In the genomic region with DNA sequence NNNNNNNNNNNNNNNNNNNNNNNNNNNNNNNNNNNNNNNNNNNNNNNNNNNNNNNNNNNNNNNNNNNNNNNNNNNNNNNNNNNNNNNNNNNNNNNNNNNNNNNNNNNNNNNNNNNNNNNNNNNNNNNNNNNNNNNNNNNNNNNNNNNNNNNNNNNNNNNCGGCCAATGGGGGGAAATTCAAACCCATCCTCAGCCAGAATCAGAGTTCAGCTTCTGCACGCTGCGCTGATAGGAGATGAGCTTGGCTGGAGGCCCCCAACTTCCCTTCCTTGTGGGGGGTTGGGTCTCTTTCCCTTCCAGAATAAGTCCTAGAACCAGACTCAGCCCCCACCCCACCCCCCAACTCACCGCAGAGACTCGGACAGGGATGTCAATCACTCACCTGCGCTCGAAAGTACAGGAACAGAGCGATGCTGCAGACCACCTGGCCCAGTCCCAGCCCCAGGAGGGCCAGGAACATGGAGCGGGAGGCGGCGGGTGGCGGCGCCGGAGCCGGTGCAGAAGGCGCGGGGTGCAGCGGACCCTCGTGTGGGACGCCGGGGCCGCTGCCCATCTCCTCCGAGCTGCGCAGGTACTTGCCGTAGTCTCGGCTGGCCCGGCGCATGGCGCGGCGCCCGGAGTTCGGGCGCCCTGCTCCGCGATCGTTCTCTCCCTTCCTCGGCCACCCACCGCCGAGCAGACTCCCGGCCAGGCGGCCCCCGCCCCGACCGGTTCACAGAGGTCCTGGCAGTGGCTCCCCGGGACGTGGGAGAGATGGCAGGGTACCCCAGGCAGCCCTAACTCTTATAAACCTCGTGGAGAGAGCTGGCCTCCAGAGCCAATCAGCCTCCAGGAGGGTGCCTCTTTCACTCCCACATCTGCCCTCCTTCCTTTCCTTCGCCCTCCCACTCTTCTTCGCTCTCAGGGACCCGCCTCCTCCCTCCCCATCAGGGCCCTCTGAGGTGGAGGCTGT, we compare ENCODE assay signal across 8 mouse cellular contexts. TPM values are rescaled to one million over a fixed set of nuclear protein-coding genes. Genes with fewer than 3 reads are reported as not detected.
DNase-seq lines count a peak whose midpoint lies in the region; ATAC-seq and TF ChIP-seq lines count a peak whose summit lies in the region.

Tnfsf11 (minus strand) TSS at position 758 of the 952 bp plus-strand sequence.

- H3K4me2 ChIP-seq in kidney, embryonic 15.5 days: peak within 1 kb of the TSS; percentile 96
- peak within 1 kb of the TSS; percentile 71 for H3K4me2 ChIP-seq in forebrain, embryonic 11.5 days (ENCODE audit: low read depth, low read length, severe bottlenecking)
- H3K4me2 ChIP-seq in neural tube, embryonic 14.5 days (ENCODE audit: low read depth, low read length): peak within 1 kb of the TSS; percentile 81

- H3K27ac ChIP-seq in kidney, embryonic 15.5 days: no peak within 1 kb of the TSS
- H3K27ac ChIP-seq in kidney, adult 2 months (ENCODE audit: insufficient read depth, low read depth, low read length): no peak within 1 kb of the TSS
- no peak within 1 kb of the TSS for H3K27ac ChIP-seq in ES-E14 (ENCODE audit: insufficient read depth, low read depth, low read length, poor library complexity, severe bottlenecking)
- H3K27ac ChIP-seq in forebrain, embryonic 11.5 days (ENCODE audit: low read depth, low read length): no peak within 1 kb of the TSS
- H3K27ac ChIP-seq in neural tube, embryonic 14.5 days (ENCODE audit: low read depth, low read length): no peak within 1 kb of the TSS

- in situ Hi-C loops in ES-E14 (cut with MboI; ENCODE audit: low sequenced_read_pairs in 2 of 2, unreplicated experiment in 2 of 2): no loop called here

- WGBS in kidney, embryonic 15.5 days: under 1% methylated on average over 39 of the region's 51 CpGs
- WGBS in kidney, adult 2 months: 2% methylated on average over 51 of the region's 51 CpGs
- WGBS in forebrain, embryonic 11.5 days: under 1% methylated on average over 46 of the region's 51 CpGs
- 2% methylated on average over 29 of the region's 51 CpGs for WGBS in neural tube, embryonic 14.5 days

- TF ChIP-seq POLR2A in kidney, adult 2 months (IDR thresholded peaks at IDR 0.05; ENCODE audit: low read depth, low read length): no peak

- peak; percentile 82 for ATAC-seq in kidney, embryonic 15.5 days (replicated peaks; ENCODE audit: low FRiP score)
- peak; percentile 73 for ATAC-seq in forebrain, embryonic 11.5 days (replicated peaks; ENCODE audit: low FRiP score)
- ATAC-seq in neural tube, embryonic 14.5 days (ENCODE audit: low read depth): peak; percentile 56; the same call in 1 of the 2 replicates

- no peak for TF ChIP-seq CTCF in kidney, adult 2 months (conservative IDR thresholded peaks at IDR 0.05; ENCODE audit: insufficient read depth, insufficient read length, low read depth, low read length)

- peaks cover 37% of the 10 kb centered on the region for H3K27me3 ChIP-seq in kidney, embryonic 15.5 days
- H3K27me3 ChIP-seq in kidney, adult 2 months (replicated peaks; ENCODE audit: control insufficient read depth, insufficient read depth, low read length): no peaks in the 10 kb centered on the region; the same call in 1 of the 2 replicates
- H3K27me3 ChIP-seq in forebrain, embryonic 11.5 days (ENCODE audit: control insufficient read depth, insufficient read depth, low read length): peaks cover 20% of the 10 kb centered on the region
- peaks cover 12% of the 10 kb centered on the region for H3K27me3 ChIP-seq in neural tube, embryonic 14.5 days (ENCODE audit: control insufficient read depth, insufficient read depth, low read length)

- H3K4me3 ChIP-seq in kidney, embryonic 15.5 days (replicated peaks): peak within 1 kb of the TSS; percentile 54
- no peak within 1 kb of the TSS for H3K4me3 ChIP-seq in kidney, adult 2 months (ENCODE audit: insufficient read depth, low read depth, low read length)
- H3K4me3 ChIP-seq in ES-E14 (ENCODE audit: insufficient read depth in 1 of 2, low read depth in 1 of 2, low read length in 2 of 2, poor library complexity in 1 of 2, severe bottlenecking in 1 of 2): peak within 1 kb of the TSS; percentile 86 to 87
- peak within 1 kb of the TSS; percentile 39 for H3K4me3 ChIP-seq in forebrain, embryonic 11.5 days (ENCODE audit: low read depth, low read length)
- H3K4me3 ChIP-seq in neural tube, embryonic 14.5 days (ENCODE audit: low read depth, low read length): peak within 1 kb of the TSS; percentile 35

- peak within 1 kb of the TSS; percentile 46 for H3K9ac ChIP-seq in kidney, embryonic 15.5 days
- H3K9ac ChIP-seq in ES-E14 (ENCODE audit: insufficient read depth, low read depth, low read length, poor library complexity, severe bottlenecking): peak within 1 kb of the TSS; percentile 71
- peak within 1 kb of the TSS; percentile 28 for H3K9ac ChIP-seq in forebrain, embryonic 11.5 days (ENCODE audit: low read length)
- H3K9ac ChIP-seq in neural tube, embryonic 14.5 days (replicated peaks; ENCODE audit: low read depth, low read length): peak within 1 kb of the TSS; percentile 34

- no peaks in the 10 kb centered on the region for H3K36me3 ChIP-seq in kidney, embryonic 15.5 days
- no peaks in the 10 kb centered on the region for H3K36me3 ChIP-seq in kidney, adult 2 months (ENCODE audit: control insufficient read depth, insufficient read depth, low read length)
- no peaks in the 10 kb centered on the region for H3K36me3 ChIP-seq in ES-E14 (ENCODE audit: control insufficient read depth, insufficient read depth, low read length, poor library complexity, severe bottlenecking)
- H3K36me3 ChIP-seq in forebrain, embryonic 11.5 days (ENCODE audit: control insufficient read depth, insufficient read depth, low read length): no peaks in the 10 kb centered on the region
- H3K36me3 ChIP-seq in neural tube, embryonic 14.5 days (ENCODE audit: control insufficient read depth, insufficient read depth, low read length): no peaks in the 10 kb centered on the region

- no peaks in the 10 kb centered on the region for H3K9me3 ChIP-seq in kidney, embryonic 15.5 days (replicated peaks)
- no peaks in the 10 kb centered on the region for H3K9me3 ChIP-seq in ES-E14 (ENCODE audit: control insufficient read depth, insufficient read depth, low read depth, low read length)
- no peaks in the 10 kb centered on the region for H3K9me3 ChIP-seq in forebrain, embryonic 11.5 days (ENCODE audit: control insufficient read depth, low read length)
- no peaks in the 10 kb centered on the region for H3K9me3 ChIP-seq in neural tube, embryonic 14.5 days (ENCODE audit: control insufficient read depth, low read length)

- peaks cover 12% of the 10 kb centered on the region for H3K4me1 ChIP-seq in kidney, embryonic 15.5 days
- no peaks in the 10 kb centered on the region for H3K4me1 ChIP-seq in kidney, adult 2 months (ENCODE audit: control insufficient read depth, insufficient read depth, low read length)
- peaks cover 0 to 4% of the 10 kb centered on the region in 2 experiments; a peak in 1 of 4 replicates for H3K4me1 ChIP-seq in ES-E14 (ENCODE audit: control insufficient read depth in 2 of 2, insufficient read depth in 2 of 2, low read length in 2 of 2, poor library complexity in 1 of 2)
- H3K4me1 ChIP-seq in forebrain, embryonic 11.5 days (replicated peaks; ENCODE audit: control insufficient read depth, insufficient read depth, low read length): no peaks in the 10 kb centered on the region
- 0 out of 2 replicates have a peak, but pooled peaks cover 3% of the 10 kb centered on the region for H3K4me1 ChIP-seq in neural tube, embryonic 14.5 days (ENCODE audit: control insufficient read depth, insufficient read depth, low read length)

- no peak for DNase-seq in kidney, adult 2 months
- DNase-seq in ES-E14 (ENCODE audit: low read depth, low spot score): no peak
- no peak for DNase-seq in forebrain, embryonic 11.5 days (ENCODE audit: low spot score)
- peak; percentile 26 to 49 for DNase-seq in kidney, postnatal 4 days
- no peak for DNase-seq in frontal cortex, postnatal 10 days (ENCODE audit: low spot score in 2 of 2)
- DNase-seq in ovary, postnatal 14 days (ENCODE audit: low spot score): no peak

TF ChIP-seq in ES-E14, 5 proteins besides CTCF, POLR2A, EP300 and RAD21:
- TF ChIP-seq ZNF384 (IDR thresholded peaks at IDR 0.05; ENCODE audit: low read depth, low read length) (no peak), HCFC1 (IDR thresholded peaks at IDR 0.05; ENCODE audit: borderline replicate concordance, insufficient read depth, low read length) (no peak), MAFK (IDR thresholded peaks at IDR 0.05; ENCODE audit: insufficient read depth, low read depth, low read length) (no peak), CHD2 (IDR thresholded peaks at IDR 0.05; ENCODE audit: low read depth, low read length) (no peak), ZC3H11A (IDR thresholded peaks at IDR 0.05; ENCODE audit: borderline replicate concordance, low read depth, low read length) (no peak)

RNA-seq across cellular contexts. Expression of gene Tnfsf11, which starts in this region (rescaled TPM):
- polyA plus RNA-seq in kidney, embryonic 15.5 days (2015; fragmentation: Nextera tagmentation; extraction: Ambion mirVana): 0.32 and 0.63 TPM in 2 replicates
- polyA plus RNA-seq in kidney, adult 2 months (2012; rRNA removed): 0.16 TPM in 1 of 2 replicates, not detected in the other
- total RNA-seq in ES-E14 (2012; rRNA removed): 2.9 and 11.8 TPM in 2 replicates
- polyA plus RNA-seq in forebrain, embryonic 11.5 days (2014; fragmentation: Nextera tagmentation; extraction: Ambion mirVana): 0.31 and 0.45 TPM in 2 replicates
- polyA plus RNA-seq in neural tube, embryonic 14.5 days (2014; fragmentation: Nextera tagmentation; extraction: Ambion mirVana): 0.27 TPM in 1 of 2 replicates, not detected in the other

Comparison
In these comparisons a context has a peak if more than half of its experiments do, and no peak if none do; other contexts are left out.
1. DNase-seq: peak in kidney, postnatal 4 days (2 of 2); none in kidney, adult 2 months (single experiment), ES-E14 (single experiment), forebrain, embryonic 11.5 days (single experiment), frontal cortex, postnatal 10 days (0 of 2) and ovary, postnatal 14 days (single experiment).
2. Peak in ATAC-seq, H3K4me3 ChIP-seq, H3K9ac ChIP-seq and H3K4me2 ChIP-seq in kidney, embryonic 15.5 days; RNA of the gene not detected or under 1 TPM.
3. Peak in ATAC-seq, H3K4me3 ChIP-seq, H3K9ac ChIP-seq and H3K4me2 ChIP-seq in forebrain, embryonic 11.5 days; RNA of the gene not detected or under 1 TPM.
4. Peak in ATAC-seq, H3K4me3 ChIP-seq, H3K9ac ChIP-seq and H3K4me2 ChIP-seq in neural tube, embryonic 14.5 days; RNA of the gene not detected or under 1 TPM.
5. Peak in every context shown above with its lines, with median percentiles within 50 percentile points of each other: ATAC-seq, H3K4me2 ChIP-seq and H3K9ac ChIP-seq.